Mouse (Mus musculus) embryonic facial prominence, embryonic 12.5 days (tissue): ENCODE results near the gene Nos3. TPM values are rescaled to one million over a fixed set of nuclear protein-coding genes. Genes with fewer than 3 reads are reported as not detected.

Source experiments
- ATAC-seq: fragments of 200-750 bp; cut with Nextera tagmentation; 2 replicates; pipeline ENCODE4 v1.8.0; 2017; ENCODE audit not compliant: insufficient number of reproducible peaks, insufficient read depth, low FRiP score, low TSS enrichment
- H3K27ac ChIP-seq: fragments of 300-500 bp; sonication (generic); 2 replicates; pipeline ENCODE4 v1.5.1; 2016; ENCODE audit warnings: mild to moderate bottlenecking
- H3K27me3 ChIP-seq: fragments of 300-500 bp; sonication (generic); 2 replicates; pipeline ENCODE4 v1.6.1; 2016; ENCODE audit warnings: mild to moderate bottlenecking, moderate library complexity
- H3K36me3 ChIP-seq: fragments of 300-500 bp; sonication (generic); 2 replicates; pipeline ENCODE4 v1.6.1; 2016; ENCODE audit warnings: mild to moderate bottlenecking
- H3K4me1 ChIP-seq: fragments of 300-500 bp; sonication (generic); 2 replicates; pipeline ENCODE4 v1.6.1; 2016
- H3K4me2 ChIP-seq: fragments of 300-500 bp; sonication (generic); replicated peaks from 2 replicates; pipeline ENCODE4 v1.6.1; 2016; ENCODE audit warnings: mild to moderate bottlenecking, moderate library complexity
- H3K4me3 ChIP-seq: fragments of 300-500 bp; sonication (generic); 2 replicates; pipeline ENCODE4 v1.5.1; 2016; ENCODE audit warnings: mild to moderate bottlenecking
- H3K9ac ChIP-seq: fragments of 300-500 bp; sonication (generic); 2 replicates; pipeline ENCODE4 v1.6.1; 2016; ENCODE audit warnings: mild to moderate bottlenecking, moderate library complexity
- H3K9me3 ChIP-seq: fragments of 300-500 bp; sonication (generic); 2 replicates; pipeline ENCODE4 v1.6.1; 2016; ENCODE audit warnings: mild to moderate bottlenecking, moderate library complexity
- WGBS: fragments of 180-500 bp; shearing (Covaris S2); methylation state at CpG from one replicate; pipeline ENCODE4 v1.1.7; 2016; 5-methylcytosine and 5-hydroxymethylcytosine counted together
- polyA plus RNA-seq: library from polyadenylated mRNA; unstranded; fragments of >200 nt; fragmentation: Nextera tagmentation; extraction: Ambion mirVana; gene quantifications from 2 replicates; pipeline ENCODE4 v1.2.1, GENCODE M21; 2016

Gene Nos3
- polyA plus RNA-seq, 1 experiment from 2014 or later: 6.7 TPM

- ATAC-seq: no peak
Observed at GRCm38 (mm10) chr5:24357461-24357860, 7.1 kb upstream of the Nos3 start.

GRCm38 (mm10) chr5:24360792-24361454, 3.7 kb upstream of the Nos3 start:
- Histone ChIP-seq H3K27me3 (no peaks in the 10 kb centered on the region), H3K4me2 (no peak overlapping the region), H3K9me3 (no peaks in the 10 kb centered on the region), H3K36me3 (no peaks in the 10 kb centered on the region), H3K4me1 (no peaks in the 10 kb centered on the region), H3K4me3 (no peak overlapping the region), H3K9ac (no peak overlapping the region), H3K27ac (no peak overlapping the region)
- 2% methylated on average over 7 of the region's 7 CpGs for WGBS
- no peak; the same call in 1 of the 2 replicates for ATAC-seq

More at GRCm38 (mm10) chr5:24357461-24357860, 7.1 kb upstream of the Nos3 start:
- Histone ChIP-seq H3K27me3 (peaks cover 21% of the 10 kb centered on the region), H3K4me3 (no peak overlapping the region), H3K9ac (no peak overlapping the region), H3K4me1 (peaks cover 9% of the 10 kb centered on the region), H3K36me3 (no peaks in the 10 kb centered on the region), H3K9me3 (no peaks in the 10 kb centered on the region), H3K4me2 (no peak overlapping the region), H3K27ac (no peak overlapping the region)
- WGBS: 9% methylated on average over 7 of the region's 7 CpGs

DNA sequence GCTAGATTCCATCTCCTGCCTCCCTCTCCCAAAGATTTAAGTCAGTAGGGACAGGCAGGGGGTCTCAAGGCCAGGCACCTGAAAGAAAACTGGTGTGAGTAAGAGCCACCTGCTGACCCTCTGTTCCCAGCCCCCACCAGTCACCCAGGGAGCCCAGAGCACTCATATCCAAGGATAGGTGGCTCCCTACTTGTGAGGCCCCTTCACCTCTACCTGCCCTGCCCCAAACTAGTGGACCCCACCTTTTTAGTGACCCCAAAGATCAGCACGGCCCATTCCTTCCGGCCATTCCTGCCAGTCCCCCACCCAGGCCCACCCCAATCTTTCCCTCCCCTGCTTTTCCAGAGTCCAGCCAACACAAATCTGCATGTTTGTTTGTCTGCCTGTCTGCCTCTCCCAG, 1.1 kb upstream of the Nos3 start:
- H3K9me3 ChIP-seq: no peaks in the 10 kb centered on the region
- H3K4me1 ChIP-seq: no peaks in the 10 kb centered on the region
- H3K27ac ChIP-seq: no peak overlapping the region
- ATAC-seq: no peak
- 74% methylated on average over 2 of the region's 2 CpGs for WGBS
- H3K4me3 ChIP-seq: no peak overlapping the region
- H3K36me3 ChIP-seq: no peaks in the 10 kb centered on the region
- no peak overlapping the region for H3K4me2 ChIP-seq
- no peak overlapping the region for H3K9ac ChIP-seq
- H3K27me3 ChIP-seq: no peaks in the 10 kb centered on the region

DNA sequence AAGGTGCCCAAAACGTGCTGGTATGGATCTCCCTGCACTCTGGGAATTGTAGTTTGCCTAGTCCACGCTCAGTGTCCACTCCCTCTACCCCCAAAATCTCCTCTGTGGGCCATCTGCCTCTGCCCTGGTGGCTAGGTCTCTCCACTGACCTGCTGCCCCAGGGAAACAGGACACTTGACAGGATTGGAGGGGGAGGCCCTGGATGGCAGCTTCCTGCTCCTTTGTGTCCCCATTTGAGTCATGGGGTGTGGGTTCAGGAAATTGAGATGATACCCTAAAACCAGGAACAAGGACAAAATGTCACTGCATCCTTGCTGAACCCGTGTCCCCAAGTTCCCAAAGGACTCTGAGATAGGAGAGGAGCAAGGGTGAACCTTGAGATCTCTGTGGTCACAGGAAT, 549 bp upstream of the Nos3 start:
- Histone ChIP-seq H3K36me3 (no peaks in the 10 kb centered on the region), H3K27me3 (no peaks in the 10 kb centered on the region), H3K27ac (no peak overlapping the region), H3K4me1 (no peaks in the 10 kb centered on the region), H3K9ac (no peak overlapping the region), H3K4me2 (no peak overlapping the region), H3K4me3 (no peak overlapping the region), H3K9me3 (no peaks in the 10 kb centered on the region)
- no peak for ATAC-seq
- 44% methylated on average over 3 of the region's 3 CpGs for WGBS

DNA sequence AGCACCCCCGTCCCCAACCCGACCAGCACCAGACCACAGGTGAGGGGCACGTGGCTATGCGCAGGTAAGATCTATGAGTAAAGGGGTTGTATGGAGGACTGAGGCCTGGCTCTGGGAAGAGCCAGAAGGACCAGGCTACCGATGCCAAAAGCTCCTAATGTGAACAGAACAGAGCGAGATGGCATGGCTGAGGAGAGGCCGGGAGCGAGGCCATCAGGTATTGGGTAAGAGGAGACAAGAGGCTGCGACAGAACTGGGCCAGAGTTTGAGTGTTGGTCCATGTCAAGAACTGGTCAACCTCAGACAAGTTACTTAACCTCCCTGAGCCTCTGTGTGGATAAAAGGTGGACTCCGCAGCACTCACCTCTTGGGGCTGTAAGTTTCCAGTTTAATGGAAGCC, 353 bp downstream of the Nos3 start:
- no peak overlapping the region for H3K4me3 ChIP-seq
- H3K9ac ChIP-seq: no peak overlapping the region
- H3K4me1 ChIP-seq: no peaks in the 10 kb centered on the region
- H3K36me3 ChIP-seq: no peaks in the 10 kb centered on the region
- no peak overlapping the region for H3K27ac ChIP-seq
- 86% methylated on average over 10 of the region's 10 CpGs for WGBS
- no peaks in the 10 kb centered on the region for H3K27me3 ChIP-seq
- no peaks in the 10 kb centered on the region for H3K9me3 ChIP-seq
- no peak overlapping the region for H3K4me2 ChIP-seq
- no peak for ATAC-seq

- Histone ChIP-seq H3K4me3 (no peak overlapping the region), H3K4me1 (no peaks in the 10 kb centered on the region), H3K9ac (no peak overlapping the region), H3K36me3 (no peaks in the 10 kb centered on the region), H3K4me2 (no peak overlapping the region), H3K9me3 (no peaks in the 10 kb centered on the region), H3K27me3 (no peaks in the 10 kb centered on the region), H3K27ac (no peak overlapping the region)
- no peak for ATAC-seq
- 29% methylated on average over 5 of the region's 5 CpGs for WGBS
Observed at GRCm38 (mm10) chr5:24365528-24365927, 918 bp downstream of the Nos3 start.

GRCm38 (mm10) chr5:24366426-24366825, 1.8 kb downstream of the Nos3 start:
- Histone ChIP-seq H3K9ac (no peak overlapping the region), H3K27ac (no peak overlapping the region), H3K27me3 (no peaks in the 10 kb centered on the region), H3K4me3 (no peak overlapping the region), H3K36me3 (no peaks in the 10 kb centered on the region), H3K4me1 (no peaks in the 10 kb centered on the region), H3K9me3 (no peaks in the 10 kb centered on the region), H3K4me2 (no peak overlapping the region)
- 80% methylated on average over 9 of the region's 9 CpGs for WGBS
- ATAC-seq: no peak

DNA sequence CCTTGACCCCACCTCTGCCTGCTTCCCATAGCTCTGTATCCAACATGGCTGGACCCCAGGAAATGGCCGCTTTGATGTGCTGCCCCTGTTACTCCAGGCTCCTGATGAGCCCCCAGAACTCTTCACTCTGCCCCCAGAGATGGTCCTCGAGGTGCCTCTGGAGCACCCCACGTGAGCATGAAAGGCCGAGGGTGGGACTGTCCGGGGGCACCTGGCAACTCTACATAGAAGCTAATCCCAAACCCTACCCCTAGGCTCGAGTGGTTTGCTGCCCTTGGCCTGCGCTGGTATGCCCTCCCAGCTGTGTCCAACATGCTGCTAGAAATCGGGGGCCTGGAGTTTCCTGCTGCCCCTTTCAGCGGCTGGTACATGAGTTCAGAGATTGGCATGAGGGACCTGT, 5.2 kb downstream of the Nos3 start:
- Histone ChIP-seq H3K4me3 (no peak overlapping the region), H3K27ac (no peak overlapping the region), H3K4me1 (no peaks in the 10 kb centered on the region), H3K9ac (no peak overlapping the region), H3K27me3 (no peaks in the 10 kb centered on the region), H3K9me3 (no peaks in the 10 kb centered on the region), H3K4me2 (no peak overlapping the region), H3K36me3 (no peaks in the 10 kb centered on the region)
- 72% methylated on average over 9 of the region's 9 CpGs for WGBS
- no peak for ATAC-seq

DNA sequence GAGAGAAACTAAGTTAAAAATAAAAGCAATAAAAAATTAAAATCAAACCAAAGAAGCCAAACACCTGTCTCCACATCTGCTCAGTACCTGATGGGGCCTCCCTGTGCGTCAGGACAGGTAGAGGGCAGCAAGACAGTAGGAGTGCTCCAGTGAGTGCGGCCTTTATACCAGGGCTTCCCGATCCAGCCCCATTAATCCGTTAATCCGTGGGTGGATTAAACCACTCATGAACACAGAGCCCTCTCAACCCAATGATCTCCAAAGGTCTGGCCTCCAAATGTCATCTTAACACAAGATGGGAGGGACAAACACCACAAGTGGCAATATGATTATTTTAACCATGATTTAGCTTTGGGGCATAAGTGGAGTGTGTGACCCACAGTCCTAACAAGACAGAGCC, 9.2 kb downstream of the Nos3 start:
- no peak overlapping the region for H3K4me2 ChIP-seq
- H3K9me3 ChIP-seq: no peaks in the 10 kb centered on the region
- H3K9ac ChIP-seq: no peak overlapping the region
- H3K4me1 ChIP-seq: no peaks in the 10 kb centered on the region
- WGBS: 68% methylated on average over 5 of the region's 5 CpGs
- peaks cover 2% of the 10 kb centered on the region; the same call in 1 of the 2 replicates for H3K27me3 ChIP-seq
- no peak overlapping the region for H3K27ac ChIP-seq
- no peak overlapping the region for H3K4me3 ChIP-seq
- H3K36me3 ChIP-seq: no peaks in the 10 kb centered on the region
- ATAC-seq: no peak

DNA sequence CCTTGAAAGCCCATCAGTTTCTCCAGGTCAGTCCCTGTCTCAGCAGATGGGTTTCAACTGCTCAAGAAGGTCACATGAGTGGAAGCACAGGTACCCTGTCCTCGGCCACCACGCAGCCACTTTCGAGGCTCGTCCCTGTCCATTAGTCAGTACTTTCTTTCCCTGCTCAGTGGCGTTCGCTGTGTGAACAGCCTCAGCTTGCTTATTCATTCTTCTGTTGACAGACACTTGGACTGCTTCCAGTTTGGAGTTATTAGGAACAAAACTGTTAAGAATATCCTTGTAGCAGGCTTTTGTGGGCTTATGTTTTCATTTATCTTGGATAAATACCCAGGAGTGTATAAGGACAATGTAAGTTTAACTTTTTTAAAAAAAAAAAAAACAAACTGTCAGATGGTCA, 9.6 kb downstream of the Nos3 start:
- no peaks in the 10 kb centered on the region for H3K36me3 ChIP-seq
- no peaks in the 10 kb centered on the region for H3K9me3 ChIP-seq
- H3K4me3 ChIP-seq: no peak overlapping the region
- H3K4me1 ChIP-seq: no peaks in the 10 kb centered on the region
- WGBS: 56% methylated on average over 6 of the region's 6 CpGs
- peaks cover 3% of the 10 kb centered on the region; the same call in 1 of the 2 replicates for H3K27me3 ChIP-seq
- no peak overlapping the region for H3K9ac ChIP-seq
- no peak for ATAC-seq
- no peak overlapping the region for H3K4me2 ChIP-seq
- no peak overlapping the region for H3K27ac ChIP-seq

DNA sequence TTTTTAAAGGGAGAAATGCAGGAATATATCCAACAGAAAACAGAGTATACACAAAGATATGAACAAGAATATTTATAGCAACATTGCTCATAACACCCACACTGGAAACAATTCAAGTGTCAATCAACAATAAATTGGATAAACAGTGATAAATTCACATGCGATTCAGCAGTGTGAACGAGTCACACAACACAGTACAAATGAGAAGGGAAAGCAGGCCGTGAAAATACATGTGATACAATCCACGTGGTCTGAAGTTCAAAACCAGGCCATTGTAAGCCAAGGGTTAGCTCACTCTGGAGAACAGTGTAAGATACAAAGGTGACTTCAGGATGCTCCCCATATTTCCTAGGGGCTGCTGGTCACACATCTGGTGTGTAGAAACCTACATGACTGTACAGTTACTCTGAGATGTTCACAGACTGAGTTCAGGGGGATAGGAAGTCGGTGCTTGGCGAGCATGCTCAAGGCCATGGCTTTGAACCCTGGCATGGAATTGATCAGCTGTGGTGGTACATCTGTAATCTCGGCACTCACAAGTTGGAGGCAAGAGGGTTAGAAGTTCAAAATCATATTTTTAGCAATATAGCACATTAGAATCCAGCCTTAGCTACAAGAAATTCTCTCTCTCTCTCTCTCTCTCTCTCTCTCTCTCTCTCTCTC, 10.2 kb downstream of the Nos3 start:
- 79% methylated on average over 7 of the region's 7 CpGs for WGBS

GRCm38 (mm10) chr5:24378700-24379099, 14.1 kb downstream of the Nos3 start:
- ATAC-seq: no peak
- H3K27me3 ChIP-seq: peaks cover 3% of the 10 kb centered on the region; the same call in 1 of the 2 replicates
- H3K27ac ChIP-seq: no peak overlapping the region
- H3K9me3 ChIP-seq: no peaks in the 10 kb centered on the region
- H3K4me1 ChIP-seq: peaks cover 4% of the 10 kb centered on the region; the same call in 1 of the 2 replicates
- no peak overlapping the region for H3K4me3 ChIP-seq
- H3K9ac ChIP-seq: no peak overlapping the region
- no peak overlapping the region for H3K4me2 ChIP-seq
- H3K36me3 ChIP-seq: no peaks in the 10 kb centered on the region
- WGBS: 77% methylated on average over 2 of the region's 2 CpGs

More for the DNA sequence above, 10.2 kb downstream of the Nos3 start:
- no peak for ATAC-seq
- Histone ChIP-seq H3K27ac (no peak overlapping the region), H3K4me1 (no peaks in the 10 kb centered on the region), H3K4me2 (no peak overlapping the region), H3K27me3 (peaks cover 3% of the 10 kb centered on the region; the same call in 1 of the 2 replicates), H3K4me3 (no peak overlapping the region), H3K9ac (no peak overlapping the region), H3K9me3 (no peaks in the 10 kb centered on the region), H3K36me3 (no peaks in the 10 kb centered on the region)
